In the genomic region with DNA sequence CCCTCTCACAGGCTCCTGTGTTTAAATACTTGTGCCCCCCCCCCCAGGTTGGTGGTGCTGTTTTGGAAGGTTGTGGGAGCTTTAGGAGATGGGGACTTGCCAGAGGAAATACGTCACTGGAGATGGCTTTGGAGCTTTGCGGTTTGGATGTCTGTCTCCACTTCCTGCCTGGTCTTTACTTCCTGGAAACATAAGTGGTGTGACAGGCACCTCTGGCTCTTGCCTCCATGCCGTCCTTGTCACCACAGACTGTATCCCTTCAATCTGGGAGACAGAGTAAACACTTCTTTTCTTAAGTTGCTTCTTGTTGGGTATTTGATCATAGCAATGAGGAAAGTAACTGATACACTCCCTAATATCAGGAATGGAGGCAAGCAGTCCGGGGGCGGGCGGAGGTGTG, we compare ENCODE assay signal across 12 mouse cellular contexts. TPM values are rescaled to one million over a fixed set of nuclear protein-coding genes. Genes with fewer than 3 reads are reported as not detected.
"Had no signal": no experiment of that assay in that cellular context is flagged by ENCODE, and none has a peak within 500 bp of the region (broad histone marks: within the 10 kb centered on the region; RNA-seq: fewer than 3 reads in every experiment).

No protein-coding gene starts in this region.

- DNase-seq: kidney, adult 2 months; kidney, postnatal 36 days; layer of hippocampus, adult 9-11 months; layer of hippocampus, postnatal 36 days; lung, embryonic 14.5 days; lung, postnatal 10 days; midbrain, embryonic 14.5 days had no signal

- ATAC-seq: liver, embryonic 12.5 days had no signal

RNA-seq across cellular contexts. Expression of a gene that starts 14.4 kb away (rescaled TPM):
- total RNA-seq: megakaryocyte-erythroid progenitor cell, adult 5-6 weeks; neutrophil, adult 5-6 weeks had no signal
- polyA plus RNA-seq: macrophage, myocyte had no signal
